Mouse (Mus musculus) kidney, adult 2 months (tissue): ENCODE measurements around the gene Cpne5.

Experiments used
- CTCF ChIP-seq: fragments of 200-500 bp; conservative IDR thresholded peaks from 2 replicates; pipeline ENCODE4 v1.5.1; 2011; ENCODE audit warnings: low read depth, mild to moderate bottlenecking, control low read depth, low read length, moderate library complexity, mixed read lengths; ENCODE audit not compliant: insufficient read depth, insufficient read length
- POLR2A ChIP-seq: fragments of 200-500 bp; IDR thresholded peaks from one replicate; pipeline ENCODE4 v1.6.1; 2011; ENCODE audit warnings: low read depth, low read length, control low read depth

- TF ChIP-seq CTCF: no peak
- no peak for TF ChIP-seq POLR2A
Observed at GRCm38 (mm10) chr17:29218017-29218416, 19.9 kb downstream of the Cpne5 start.
